Mouse (Mus musculus): Measurements from ENCODE around the gene Nfkb1. TPM values are rescaled to one million over a fixed set of nuclear protein-coding genes. Genes with fewer than 3 reads are reported as not detected.

The Nfkb1 gene
- polyA plus RNA-seq, 1 experiment = 45.0 TPM

GRCm38 (mm10) chr3:135711613-135712012, 20.3 kb upstream of the Nfkb1 start:
- H3K79me3 ChIP-seq (ENCODE audit: low read depth) = no peaks in the 10 kb centered on the region

GRCm38 (mm10) chr3:135711040-135711570, 19.8 kb upstream of the Nfkb1 start:
- Histone ChIP-seq H3K79me3 (ENCODE audit: low read depth) (no peaks in the 10 kb centered on the region), H3ac (ENCODE audit: control insufficient read depth, insufficient read length, low read depth) (no peak overlapping the region), H3K79me2 (ENCODE audit: control insufficient read depth, insufficient read depth) (no peaks in the 10 kb centered on the region), H3K4me3 (ENCODE audit: insufficient read depth, poor library complexity, severe bottlenecking) (no peak overlapping the region), H3K27me3 (ENCODE audit: control insufficient read depth, insufficient read depth, insufficient read length) (no peaks in the 10 kb centered on the region), H3K36me3 (ENCODE audit: control insufficient read depth, insufficient read depth) (no peaks in the 10 kb centered on the region)
- no peak for TF ChIP-seq USF1 (IDR thresholded peaks at IDR 0.05; ENCODE audit: low read depth)
- no peak for TF ChIP-seq CTCF (IDR thresholded peaks at IDR 0.05; ENCODE audit: control insufficient read depth, insufficient read depth, insufficient read length)
- no peak for TF ChIP-seq MYOD1 (IDR thresholded peaks at IDR 0.05; ENCODE audit: control insufficient read depth, insufficient read length, low read depth)
- TF ChIP-seq MAX (IDR thresholded peaks at IDR 0.05) = no peak
- no peak for TF ChIP-seq CEBPB (IDR thresholded peaks at IDR 0.05; ENCODE audit: low read depth)
- TF ChIP-seq FOSL1 (IDR thresholded peaks at IDR 0.05; ENCODE audit: insufficient read depth, low read length, poor library complexity, severe bottlenecking) = no peak
- no peak for TF ChIP-seq MYOG (IDR thresholded peaks at IDR 0.05; ENCODE audit: control insufficient read depth, extremely low read depth, insufficient read length)

More at GRCm38 (mm10) chr3:135711613-135712012, 20.3 kb upstream of the Nfkb1 start:
- Histone ChIP-seq H3K36me3 (ENCODE audit: control insufficient read depth, insufficient read depth) (no peaks in the 10 kb centered on the region), H3K4me3 (ENCODE audit: insufficient read depth, poor library complexity, severe bottlenecking) (no peak overlapping the region), H3K27me3 (ENCODE audit: control insufficient read depth, insufficient read depth, insufficient read length) (no peaks in the 10 kb centered on the region), H3ac (ENCODE audit: control insufficient read depth, insufficient read length, low read depth) (no peak overlapping the region), H3K79me2 (ENCODE audit: control insufficient read depth, insufficient read depth) (no peaks in the 10 kb centered on the region)
- TF ChIP-seq FOSL1 (IDR thresholded peaks at IDR 0.05; ENCODE audit: insufficient read depth, low read length, poor library complexity, severe bottlenecking) = peak; percentile 80
- TF ChIP-seq MAX (IDR thresholded peaks at IDR 0.05) = no peak

- no peak overlapping the region for H3ac ChIP-seq (ENCODE audit: control insufficient read depth, insufficient read length, low read depth)
- no peaks in the 10 kb centered on the region for H3K79me2 ChIP-seq (ENCODE audit: control insufficient read depth, insufficient read depth)
- TF ChIP-seq FOSL1 (IDR thresholded peaks at IDR 0.05; ENCODE audit: insufficient read depth, low read length, poor library complexity, severe bottlenecking) = no peak
- TF ChIP-seq USF1 (IDR thresholded peaks at IDR 0.05; ENCODE audit: low read depth) = no peak
- TF ChIP-seq MYOG (IDR thresholded peaks at IDR 0.05; ENCODE audit: control insufficient read depth, extremely low read depth, insufficient read length) = no peak
- no peak for TF ChIP-seq CEBPB (IDR thresholded peaks at IDR 0.05; ENCODE audit: low read depth)
- no peak for TF ChIP-seq CTCF (IDR thresholded peaks at IDR 0.05; ENCODE audit: control insufficient read depth, insufficient read depth, insufficient read length)
- TF ChIP-seq MAX (IDR thresholded peaks at IDR 0.05) = no peak
- TF ChIP-seq MYOD1 (IDR thresholded peaks at IDR 0.05; ENCODE audit: control insufficient read depth, insufficient read length, low read depth) = no peak
- no peaks in the 10 kb centered on the region for H3K36me3 ChIP-seq (ENCODE audit: control insufficient read depth, insufficient read depth)
- no peaks in the 10 kb centered on the region for H3K27me3 ChIP-seq (ENCODE audit: control insufficient read depth, insufficient read depth, insufficient read length)
- no peak overlapping the region for H3K4me3 ChIP-seq (ENCODE audit: insufficient read depth, poor library complexity, severe bottlenecking)
- no peaks in the 10 kb centered on the region for H3K79me3 ChIP-seq (ENCODE audit: low read depth)
Observed at GRCm38 (mm10) chr3:135703307-135703706, 12.0 kb upstream of the Nfkb1 start.

- TF ChIP-seq FOSL1 (IDR thresholded peaks at IDR 0.05; ENCODE audit: insufficient read depth, low read length, poor library complexity, severe bottlenecking) (no peak), USF1 (IDR thresholded peaks at IDR 0.05; ENCODE audit: low read depth) (no peak), CEBPB (IDR thresholded peaks at IDR 0.05; ENCODE audit: low read depth) (no peak), CTCF (IDR thresholded peaks at IDR 0.05; ENCODE audit: control insufficient read depth, insufficient read depth, insufficient read length) (no peak), MYOD1 (IDR thresholded peaks at IDR 0.05; ENCODE audit: control insufficient read depth, insufficient read length, low read depth) (no peak), MAX (IDR thresholded peaks at IDR 0.05) (no peak)
- no peaks in the 10 kb centered on the region for H3K36me3 ChIP-seq (ENCODE audit: control insufficient read depth, insufficient read depth)
- H3K79me2 ChIP-seq (ENCODE audit: control insufficient read depth, insufficient read depth) = no peaks in the 10 kb centered on the region
- H3K27me3 ChIP-seq (ENCODE audit: control insufficient read depth, insufficient read depth, insufficient read length) = no peaks in the 10 kb centered on the region
- no peak overlapping the region for H3ac ChIP-seq (ENCODE audit: control insufficient read depth, insufficient read length, low read depth)
- no peak overlapping the region for H3K4me3 ChIP-seq (ENCODE audit: insufficient read depth, poor library complexity, severe bottlenecking)
- no peaks in the 10 kb centered on the region for H3K79me3 ChIP-seq (ENCODE audit: low read depth)
Observed at GRCm38 (mm10) chr3:135702658-135703057, 11.3 kb upstream of the Nfkb1 start.

- Histone ChIP-seq H3K79me2 (ENCODE audit: control insufficient read depth, insufficient read depth) (no peaks in the 10 kb centered on the region), H3K79me3 (ENCODE audit: low read depth) (no peaks in the 10 kb centered on the region), H3K27me3 (ENCODE audit: control insufficient read depth, insufficient read depth, insufficient read length) (no peaks in the 10 kb centered on the region), H3K4me3 (ENCODE audit: insufficient read depth, poor library complexity, severe bottlenecking) (no peak overlapping the region), H3ac (ENCODE audit: control insufficient read depth, insufficient read length, low read depth) (no peak overlapping the region), H3K36me3 (ENCODE audit: control insufficient read depth, insufficient read depth) (no peaks in the 10 kb centered on the region)
- TF ChIP-seq CTCF (IDR thresholded peaks at IDR 0.05; ENCODE audit: control insufficient read depth, insufficient read depth, insufficient read length) (no peak), MAX (IDR thresholded peaks at IDR 0.05) (no peak), MYOG (IDR thresholded peaks at IDR 0.05; ENCODE audit: control insufficient read depth, extremely low read depth, insufficient read length) (no peak), USF1 (IDR thresholded peaks at IDR 0.05; ENCODE audit: low read depth) (no peak), FOSL1 (IDR thresholded peaks at IDR 0.05; ENCODE audit: insufficient read depth, low read length, poor library complexity, severe bottlenecking) (no peak), MYOD1 (IDR thresholded peaks at IDR 0.05; ENCODE audit: control insufficient read depth, insufficient read length, low read depth) (no peak), CEBPB (IDR thresholded peaks at IDR 0.05; ENCODE audit: low read depth) (no peak)
Observed at GRCm38 (mm10) chr3:135699523-135700264, 8.3 kb upstream of the Nfkb1 start.

Measured in C2C12 (cell line).